Mouse (Mus musculus) skeletal muscle tissue, postnatal 0 days (tissue): ENCODE measurements around the gene Ctnnd1. TPM values are rescaled to one million over a fixed set of nuclear protein-coding genes. Genes with fewer than 3 reads are reported as not detected.

Experiments used
- polyA plus RNA-seq: library from polyadenylated mRNA; unstranded; fragments of >200 nt; fragmentation: Nextera tagmentation; extraction: Ambion mirVana; gene quantifications from 2 replicates; pipeline ENCODE4 v1.2.1, GENCODE M21; 2015

Ctnnd1 gene
- polyA plus RNA-seq: 21.5 and 22.2 TPM in 2 replicates

GRCm38 (mm10) chr2:84650464-84651195 is at the start of gene Ctnnd1:
Gene Ctnnd1 (minus strand): TSS chr2:84650765.

DNA sequence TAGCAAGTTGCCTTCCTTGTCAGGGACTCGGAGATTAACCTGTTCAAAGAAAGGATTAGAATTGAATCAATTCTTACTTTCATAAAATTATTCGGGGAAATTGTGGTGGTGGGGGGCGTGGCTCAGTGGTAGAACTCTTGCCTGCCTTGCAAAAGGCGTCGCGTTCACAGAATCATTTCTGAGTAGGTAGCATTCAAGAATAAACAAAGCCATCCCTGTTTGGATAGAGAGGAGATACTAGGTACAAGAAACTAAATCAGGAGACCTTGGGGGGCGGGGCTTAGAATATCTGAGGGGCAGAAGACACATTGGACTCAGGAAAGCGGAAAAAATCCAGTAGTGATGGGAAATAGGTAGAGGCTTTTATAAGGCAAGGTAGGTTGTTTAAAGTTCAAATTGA is 28.5 kb upstream of the Ctnnd1 start, which contains the start of gene Tmx2:
Tmx2 (minus strand) TSS at position 125 of the 400 bp plus-strand sequence.

DNA sequence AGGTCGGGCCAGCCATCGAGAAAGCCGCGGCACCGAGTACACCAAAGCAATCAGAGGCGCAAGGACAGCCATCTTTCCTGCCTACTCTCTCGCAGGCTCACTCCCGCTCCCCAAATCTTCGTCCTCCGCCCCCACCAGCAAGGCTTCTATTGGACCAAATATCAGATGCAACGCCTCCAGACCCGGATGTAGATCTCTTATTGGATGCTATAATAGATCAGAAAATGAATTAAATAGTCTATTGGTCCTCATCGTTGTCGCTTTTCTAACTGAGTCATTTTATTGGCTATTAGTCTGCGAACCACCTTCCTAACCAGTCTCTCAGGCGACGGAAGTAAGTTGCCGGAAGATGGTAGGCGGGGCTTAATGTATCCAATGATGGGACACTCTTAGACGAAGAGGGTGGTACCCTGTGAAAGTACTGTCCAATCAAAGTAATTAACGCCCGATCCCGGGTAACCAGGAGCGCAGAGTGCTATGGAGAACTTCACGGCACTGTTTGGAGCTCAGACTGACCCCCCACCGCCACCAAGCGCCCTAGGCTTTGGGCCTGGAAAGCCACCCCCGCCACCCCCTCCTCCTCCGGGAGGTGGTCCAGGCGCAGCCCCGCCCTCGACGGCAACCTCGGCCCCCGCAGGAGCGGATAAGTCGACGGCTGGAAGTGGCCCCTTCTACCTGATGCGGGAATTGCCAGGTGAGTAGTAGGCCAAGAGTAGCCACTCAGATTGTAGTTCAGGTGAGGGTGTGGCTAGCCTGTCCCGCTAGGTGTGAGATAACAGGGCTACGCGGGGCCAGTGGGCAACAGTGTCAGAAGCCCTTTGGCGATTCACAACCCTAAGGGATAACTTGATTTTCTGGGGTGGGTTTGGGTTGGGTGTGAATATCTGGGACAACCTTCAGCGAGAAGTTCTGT is 27.7 kb upstream of the Ctnnd1 start, which contains the start of the genes Gm28635 and Med19:
Gm28635 (minus strand) TSS at position 74 of the 913 bp plus-strand sequence.
Med19 (plus strand) TSS at position 435 of the 913 bp plus-strand sequence.

GRCm38 (mm10) chr2:84670569-84670933 is 20.0 kb upstream of the Ctnnd1 start, which contains the start of gene Selenoh:
Gene Selenoh (minus strand): TSS chr2:84670770.

GRCm38 (mm10) chr2:84658806-84659205 is 8.2 kb upstream of the Ctnnd1 start, which contains the start of gene Btbd18:
Gene Btbd18 (plus strand): TSS chr2:84659079.

Other genes starting within 250 kb of the Ctnnd1 start
- gene Calcrl, start 225.4 kb downstream of the Ctnnd1 start, polyA plus RNA-seq: 26.3 and 37.6 TPM in 2 replicates
- gene Tfpi, start 174.0 kb downstream of the Ctnnd1 start, polyA plus RNA-seq: 20.7 and 23.2 TPM in 2 replicates
- gene Btbd18, start 8.3 kb upstream of the Ctnnd1 start, polyA plus RNA-seq: 0.05 and 0.08 TPM in 2 replicates
- gene Selenoh, start 20.0 kb upstream of the Ctnnd1 start, polyA plus RNA-seq: 60.9 and 74.7 TPM in 2 replicates
- not detected in 2 replicates for gene Gm28635, start 27.3 kb upstream of the Ctnnd1 start, polyA plus RNA-seq
- gene Med19, start 27.6 kb upstream of the Ctnnd1 start, polyA plus RNA-seq: 12.2 and 14.2 TPM in 2 replicates
- 55.8 and 69.9 TPM in 2 replicates for gene Tmx2, start 28.4 kb upstream of the Ctnnd1 start, polyA plus RNA-seq
- gene Zdhhc5, start 64.4 kb upstream of the Ctnnd1 start, polyA plus RNA-seq: 13.4 and 17.7 TPM in 2 replicates
- 10.5 and 12.6 TPM in 2 replicates for gene Clp1, start 76.6 kb upstream of the Ctnnd1 start, polyA plus RNA-seq
- 1.5 and 1.6 TPM in 2 replicates for gene Ypel4, start 83.3 kb upstream of the Ctnnd1 start, polyA plus RNA-seq
- 1.8 and 2.0 TPM in 2 replicates for gene Gm19426, start 92.9 kb upstream of the Ctnnd1 start, polyA plus RNA-seq
- 64.7 and 70.4 TPM in 2 replicates for gene Serping1, start 124.7 kb upstream of the Ctnnd1 start, polyA plus RNA-seq
- 20.2 and 24.6 TPM in 2 replicates for gene Ube2l6, start 148.1 kb upstream of the Ctnnd1 start, polyA plus RNA-seq
- 106 and 109 TPM in 2 replicates for gene Smtnl1, start 171.9 kb upstream of the Ctnnd1 start, polyA plus RNA-seq
- gene Timm10, start 176.2 kb upstream of the Ctnnd1 start, polyA plus RNA-seq: 67.6 and 83.8 TPM in 2 replicates
- gene Slc43a1, start 188.1 kb upstream of the Ctnnd1 start, polyA plus RNA-seq: 7.4 and 10.3 TPM in 2 replicates
- gene Rtn4rl2, start 235.9 kb upstream of the Ctnnd1 start, polyA plus RNA-seq: 0.45 TPM in 2 replicates